Mouse (Mus musculus) natural killer cell, adult 2 months (primary cell): ENCODE data around the gene Rsph1.

Experiments used
- DNase-seq, 2 experiments: peaks; one replicate each; pipeline ENCODE4 v3.0.0; 2022; ENCODE audit warnings: low spot score in 2 of 2

The Rsph1 gene

GRCm38 (mm10) chr17:31304895-31305775, 28.0 kb upstream of the Rsph1 start:
- no peak for DNase-seq

- DNase-seq = no peak
Measured at GRCm38 (mm10) chr17:31303401-31303800, 26.2 kb upstream of the Rsph1 start.

- no peak for DNase-seq
Measured at GRCm38 (mm10) chr17:31300736-31301135, 23.6 kb upstream of the Rsph1 start.

- no peak for DNase-seq
Measured at GRCm38 (mm10) chr17:31299981-31300380, 22.8 kb upstream of the Rsph1 start.

GRCm38 (mm10) chr17:31298419-31299209, 21.4 kb upstream of the Rsph1 start:
- no peak for DNase-seq

GRCm38 (mm10) chr17:31297521-31297939, 20.3 kb upstream of the Rsph1 start:
- no peak for DNase-seq

- DNase-seq = peak; percentile 60 to 75
Measured at GRCm38 (mm10) chr17:31295892-31296781, 19.0 kb upstream of the Rsph1 start.

GRCm38 (mm10) chr17:31295215-31295891, 18.2 kb upstream of the Rsph1 start:
- peak; percentile 72 to 86 for DNase-seq

- DNase-seq = peak; percentile 58 to 75
Measured at GRCm38 (mm10) chr17:31294363-31295214, 17.4 kb upstream of the Rsph1 start.

- DNase-seq = no peak
Measured at GRCm38 (mm10) chr17:31290859-31291258, 13.7 kb upstream of the Rsph1 start.

GRCm38 (mm10) chr17:31290311-31290710, 13.1 kb upstream of the Rsph1 start:
- DNase-seq = no peak

GRCm38 (mm10) chr17:31288999-31289726, 12.0 kb upstream of the Rsph1 start:
- no peak for DNase-seq

GRCm38 (mm10) chr17:31287216-31287615, 10.0 kb upstream of the Rsph1 start:
- no peak for DNase-seq

- DNase-seq = no peak
Measured at GRCm38 (mm10) chr17:31286492-31286891, 9.3 kb upstream of the Rsph1 start, which contains the start of gene Slc37a1. TSS of gene Slc37a1 (plus strand) at chr17:31286792.

GRCm38 (mm10) chr17:31285867-31286266, 8.7 kb upstream of the Rsph1 start:
- DNase-seq = peak in 1 of 2 experiments; percentile 46

- no peak for DNase-seq
Measured at GRCm38 (mm10) chr17:31282687-31283053, 5.5 kb upstream of the Rsph1 start.

GRCm38 (mm10) chr17:31281830-31282686, 4.9 kb upstream of the Rsph1 start:
- no peak for DNase-seq

- no peak for DNase-seq
Measured at GRCm38 (mm10) chr17:31280269-31280668, 3.1 kb upstream of the Rsph1 start.
